Mouse (Mus musculus) spleen, adult 18-20 months (tissue): ENCODE measurements around the gene Tesk1.

Source experiments
- DNase-seq, 2 experiments: peaks; one replicate each; pipeline ENCODE4 v3.0.0; 2022; ENCODE audit warnings: mixed read lengths in 2 of 2

The Tesk1 gene

DNA sequence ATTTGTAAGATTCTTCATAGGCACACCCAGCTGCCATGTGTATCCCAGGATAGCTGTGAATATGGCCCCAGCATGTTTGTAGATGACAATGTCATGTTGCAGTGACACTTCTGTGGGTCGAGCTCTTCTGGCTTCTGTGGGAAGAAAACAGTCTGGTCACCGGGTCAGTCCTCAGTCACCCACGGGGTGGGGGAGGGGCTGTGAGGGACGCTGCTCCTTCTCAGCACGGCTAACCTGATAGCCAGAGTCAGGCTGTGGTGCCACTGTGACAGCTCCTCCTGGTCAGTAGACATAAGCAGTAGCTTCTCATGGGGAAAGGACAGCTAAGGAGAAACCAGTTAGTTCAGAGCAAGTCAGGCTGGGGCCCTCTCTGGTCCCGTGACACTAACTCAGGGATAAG is 54.8 kb downstream of the Tesk1 start:
- DNase-seq = no peak

- DNase-seq = no peak
Measured at GRCm38 (mm10) chr4:43497405-43497804, 55.7 kb downstream of the Tesk1 start.
